Mouse (Mus musculus) cerebellum, adult 9-10 months (tissue): Measurements from ENCODE around the gene Acvrl1.
"Not testable (repeated sequence)": the region's sequence is repeated elsewhere in the genome, so short reads cannot be mapped to it uniquely, and the experiment has no call there.

Experiments
- DNase-seq: peaks from one replicate; pipeline ENCODE4 v3.0.0; 2022

The Acvrl1 gene

GRCm38 (mm10) chr15:101107906-101108671 is 20.2 kb upstream of the Acvrl1 start:
- no peak for DNase-seq

GRCm38 (mm10) chr15:101113176-101113575 is 15.1 kb upstream of the Acvrl1 start:
- DNase-seq, result no peak

- DNase-seq, result not testable (repeated sequence)
Measured at GRCm38 (mm10) chr15:101113778-101114177, 14.5 kb upstream of the Acvrl1 start.

- DNase-seq, result no peak
Measured at GRCm38 (mm10) chr15:101115511-101116110, 12.7 kb upstream of the Acvrl1 start, which contains the start of gene Ankrd33. Gene Ankrd33, plus strand, starts transcription at chr15:101115755.

GRCm38 (mm10) chr15:101118399-101119125 is 9.8 kb upstream of the Acvrl1 start:
- DNase-seq, result no peak

- no peak for DNase-seq
Measured at GRCm38 (mm10) chr15:101121411-101122289, 6.7 kb upstream of the Acvrl1 start.

GRCm38 (mm10) chr15:101122290-101122589 is 6.1 kb upstream of the Acvrl1 start:
- no peak for DNase-seq

GRCm38 (mm10) chr15:101123202-101123601 is 5.1 kb upstream of the Acvrl1 start:
- DNase-seq, result no peak

GRCm38 (mm10) chr15:101125561-101125960 is 2.8 kb upstream of the Acvrl1 start:
- DNase-seq, result no peak

- no peak for DNase-seq
Measured at GRCm38 (mm10) chr15:101126876-101127544, 1.3 kb upstream of the Acvrl1 start.

- DNase-seq, result no peak
Measured at GRCm38 (mm10) chr15:101129412-101129811, 1.1 kb downstream of the Acvrl1 start.

- DNase-seq, result no peak
Measured at GRCm38 (mm10) chr15:101131498-101131897, 3.2 kb downstream of the Acvrl1 start.

- DNase-seq, result no peak
Measured at GRCm38 (mm10) chr15:101132041-101132440, 3.7 kb downstream of the Acvrl1 start.

GRCm38 (mm10) chr15:101132761-101133160 is 4.4 kb downstream of the Acvrl1 start:
- no peak for DNase-seq

- DNase-seq, result no peak
Measured at GRCm38 (mm10) chr15:101133993-101134704, 5.8 kb downstream of the Acvrl1 start.

GRCm38 (mm10) chr15:101135405-101135804 is 7.1 kb downstream of the Acvrl1 start:
- no peak for DNase-seq

GRCm38 (mm10) chr15:101137455-101137854 is 9.1 kb downstream of the Acvrl1 start:
- DNase-seq, result no peak

GRCm38 (mm10) chr15:101138675-101139074 is 10.4 kb downstream of the Acvrl1 start:
- no peak for DNase-seq

- no peak for DNase-seq
Measured at GRCm38 (mm10) chr15:101139885-101140284, 11.6 kb downstream of the Acvrl1 start.

GRCm38 (mm10) chr15:101140587-101140986 is 12.3 kb downstream of the Acvrl1 start:
- no peak for DNase-seq

GRCm38 (mm10) chr15:101141061-101141541 is 12.8 kb downstream of the Acvrl1 start:
- no peak for DNase-seq
